Mouse (Mus musculus): ENCODE measurements around the gene Acad8. TPM values are rescaled to one million over a fixed set of nuclear protein-coding genes. Genes with fewer than 3 reads are reported as not detected.

Gene Acad8
- total RNA-seq (2022), result 10 to 100 TPM; 55.4 to 70.1 (median 62.1) TPM

- DNase-seq (ENCODE audit: low spot score), result peak; percentile 96
Observed at GRCm38 (mm10) chr9:26999461-27000395, at the start of gene Acad8, which contains the start of gene Thyn1. Gene Acad8, minus strand, starts transcription at chr9:26999566. Gene Thyn1, plus strand, starts transcription at chr9:26999710.

- DNase-seq (ENCODE audit: low spot score), result no peak
Observed at GRCm38 (mm10) chr9:27043892-27044291, 44.5 kb upstream of the Acad8 start.

- no peak for DNase-seq (ENCODE audit: low spot score)
Observed at GRCm38 (mm10) chr9:27030763-27031100, 31.4 kb upstream of the Acad8 start.

- peak; percentile 97 for DNase-seq (ENCODE audit: low spot score)
Observed at GRCm38 (mm10) chr9:27029828-27030762, 30.7 kb upstream of the Acad8 start, which contains the start of the genes Vps26b and Ncapd3. Gene Vps26b, minus strand, starts transcription at chr9:27030065. Gene Ncapd3, plus strand, starts transcription at chr9:27030175.

GRCm38 (mm10) chr9:27029022-27029827, 29.9 kb upstream of the Acad8 start:
- DNase-seq (ENCODE audit: low spot score), result peak; percentile 34

GRCm38 (mm10) chr9:27026708-27027107, 27.3 kb upstream of the Acad8 start:
- DNase-seq (ENCODE audit: low spot score), result no peak

GRCm38 (mm10) chr9:27023681-27024080, 24.3 kb upstream of the Acad8 start:
- DNase-seq (ENCODE audit: low spot score), result no peak

GRCm38 (mm10) chr9:27018961-27019360, 19.6 kb upstream of the Acad8 start:
- DNase-seq (ENCODE audit: low spot score), result no peak

GRCm38 (mm10) chr9:27011572-27011971, 12.2 kb upstream of the Acad8 start:
- DNase-seq (ENCODE audit: low spot score), result no peak

GRCm38 (mm10) chr9:27009231-27009630, 9.9 kb upstream of the Acad8 start:
- DNase-seq (ENCODE audit: low spot score), result no peak

GRCm38 (mm10) chr9:27006866-27007265, 7.5 kb upstream of the Acad8 start:
- DNase-seq (ENCODE audit: low spot score), result no peak

GRCm38 (mm10) chr9:27005933-27006332, 6.6 kb upstream of the Acad8 start:
- DNase-seq (ENCODE audit: low spot score), result no peak

GRCm38 (mm10) chr9:27005231-27005630, 5.9 kb upstream of the Acad8 start:
- no peak for DNase-seq (ENCODE audit: low spot score)

- DNase-seq (ENCODE audit: low spot score), result peak; percentile 33
Observed at GRCm38 (mm10) chr9:26998669-26999460, 501 bp downstream of the Acad8 start.

GRCm38 (mm10) chr9:26997501-26997900, 1.9 kb downstream of the Acad8 start:
- no peak for DNase-seq (ENCODE audit: low spot score)

- DNase-seq (ENCODE audit: low spot score), result peak; percentile 6
Observed at GRCm38 (mm10) chr9:26997062-26997461, 2.3 kb downstream of the Acad8 start.

GRCm38 (mm10) chr9:26993900-26994299, 5.5 kb downstream of the Acad8 start:
- DNase-seq (ENCODE audit: low spot score), result no peak

GRCm38 (mm10) chr9:26993118-26993517, 6.2 kb downstream of the Acad8 start:
- no peak for DNase-seq (ENCODE audit: low spot score)

GRCm38 (mm10) chr9:26990181-26990580, 9.2 kb downstream of the Acad8 start:
- no peak for DNase-seq (ENCODE audit: low spot score)

- no peak for DNase-seq (ENCODE audit: low spot score)
Observed at GRCm38 (mm10) chr9:26985668-26986277, 13.6 kb downstream of the Acad8 start.
